Mouse (Mus musculus) right cerebral cortex, adult 18-20 months (tissue): ENCODE data around the gene Cyp4f13.

Experiments
- DNase-seq: peaks from one replicate; pipeline ENCODE4 v3.0.0; 2022; ENCODE audit warnings: mixed read lengths

Gene Cyp4f13

DNA sequence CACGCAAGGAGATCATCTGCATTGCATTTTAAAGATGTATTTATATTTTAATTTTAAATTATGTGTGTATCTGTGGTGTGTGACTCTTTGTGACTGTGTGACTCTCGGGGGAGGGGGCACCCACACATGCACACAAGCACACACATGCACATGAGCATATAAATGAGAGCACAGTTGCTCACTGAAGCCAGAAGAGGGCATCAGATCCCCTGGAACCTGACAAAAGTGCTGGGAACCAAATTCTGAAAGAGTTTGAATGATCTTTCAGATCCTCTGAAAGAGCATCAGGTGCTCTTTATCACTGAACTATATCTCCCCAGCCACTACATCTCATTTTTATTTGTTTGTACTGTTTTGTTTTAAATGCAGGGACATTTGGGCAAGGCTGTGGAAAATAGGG lies 42.8 kb downstream of the Cyp4f13 start:
- no peak for DNase-seq

DNA sequence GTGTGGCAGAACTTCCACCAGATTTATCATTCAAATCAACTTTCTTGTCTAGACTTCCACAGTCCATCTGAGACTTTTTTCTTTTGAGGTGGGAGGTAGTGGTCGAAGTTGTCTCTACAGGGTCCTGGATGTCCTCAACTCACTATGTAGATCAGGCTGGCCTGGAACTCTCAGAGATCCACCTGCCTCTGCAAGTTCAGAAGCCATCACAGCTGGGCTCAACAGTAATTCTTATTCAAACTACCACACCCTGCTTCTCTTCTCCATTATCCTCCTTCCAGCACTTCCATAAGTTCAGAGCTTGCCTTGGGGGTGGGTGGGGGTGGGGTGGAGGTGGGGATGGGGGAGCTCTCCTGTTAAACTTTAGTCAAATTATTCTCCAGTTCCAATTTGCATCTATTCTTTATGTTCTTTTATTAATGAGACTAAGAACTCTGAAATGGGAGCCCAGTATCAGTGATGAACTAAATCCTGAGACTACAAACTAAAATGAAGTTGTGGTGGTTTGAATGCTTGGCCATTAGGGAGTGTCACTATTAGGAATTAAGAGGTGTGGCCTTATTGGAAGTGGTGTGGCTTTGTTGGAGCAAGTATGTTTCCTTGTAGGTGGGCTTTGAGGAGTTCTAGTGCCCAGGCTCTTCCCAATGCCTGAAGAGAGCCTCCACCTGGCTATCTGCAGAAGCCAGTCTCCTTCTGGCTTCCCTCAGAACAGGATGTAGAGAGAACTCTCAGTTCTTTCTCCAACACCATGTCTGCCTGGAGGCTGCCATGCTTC lies 45.3 kb downstream of the Cyp4f13 start:
- DNase-seq, result no peak

DNA sequence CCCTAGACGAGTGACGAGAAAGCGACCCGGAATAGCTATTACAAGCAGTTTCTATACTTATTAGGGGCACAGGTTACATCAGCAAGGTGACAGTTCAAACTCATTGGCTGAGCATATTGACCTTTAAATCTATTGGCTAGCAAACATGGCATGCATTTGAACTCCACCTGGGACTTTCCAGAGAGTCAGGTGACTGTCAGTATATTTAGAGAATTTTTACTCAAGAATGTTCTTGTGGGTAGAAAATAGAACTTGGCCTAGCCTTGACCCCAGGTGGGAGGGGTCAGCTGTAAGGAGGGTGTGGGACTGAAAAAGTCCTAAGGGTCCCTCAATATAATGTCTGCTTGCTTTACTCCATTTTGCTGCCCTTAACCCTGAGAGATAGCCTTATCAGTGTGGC lies 51.8 kb downstream of the Cyp4f13 start:
- no peak for DNase-seq

DNA sequence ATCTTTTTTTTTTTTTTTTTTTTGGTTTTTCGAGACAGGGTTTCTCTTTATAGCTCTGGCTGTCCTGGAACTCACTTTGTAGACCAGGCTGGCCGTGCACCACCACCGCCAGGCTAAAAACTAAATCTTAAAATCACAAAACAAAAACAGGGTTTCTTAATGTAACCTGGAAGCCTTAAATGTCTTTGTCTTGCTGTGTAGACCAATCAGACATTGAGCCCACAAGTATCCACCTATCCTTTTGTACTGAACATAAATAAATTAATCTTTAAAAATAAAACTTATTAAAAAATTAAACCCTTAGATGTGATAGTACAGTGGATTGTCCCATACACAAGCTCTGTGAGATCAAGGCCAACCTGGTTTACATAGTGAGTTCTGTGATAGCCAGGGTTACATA lies 53.3 kb downstream of the Cyp4f13 start:
- no peak for DNase-seq

DNA sequence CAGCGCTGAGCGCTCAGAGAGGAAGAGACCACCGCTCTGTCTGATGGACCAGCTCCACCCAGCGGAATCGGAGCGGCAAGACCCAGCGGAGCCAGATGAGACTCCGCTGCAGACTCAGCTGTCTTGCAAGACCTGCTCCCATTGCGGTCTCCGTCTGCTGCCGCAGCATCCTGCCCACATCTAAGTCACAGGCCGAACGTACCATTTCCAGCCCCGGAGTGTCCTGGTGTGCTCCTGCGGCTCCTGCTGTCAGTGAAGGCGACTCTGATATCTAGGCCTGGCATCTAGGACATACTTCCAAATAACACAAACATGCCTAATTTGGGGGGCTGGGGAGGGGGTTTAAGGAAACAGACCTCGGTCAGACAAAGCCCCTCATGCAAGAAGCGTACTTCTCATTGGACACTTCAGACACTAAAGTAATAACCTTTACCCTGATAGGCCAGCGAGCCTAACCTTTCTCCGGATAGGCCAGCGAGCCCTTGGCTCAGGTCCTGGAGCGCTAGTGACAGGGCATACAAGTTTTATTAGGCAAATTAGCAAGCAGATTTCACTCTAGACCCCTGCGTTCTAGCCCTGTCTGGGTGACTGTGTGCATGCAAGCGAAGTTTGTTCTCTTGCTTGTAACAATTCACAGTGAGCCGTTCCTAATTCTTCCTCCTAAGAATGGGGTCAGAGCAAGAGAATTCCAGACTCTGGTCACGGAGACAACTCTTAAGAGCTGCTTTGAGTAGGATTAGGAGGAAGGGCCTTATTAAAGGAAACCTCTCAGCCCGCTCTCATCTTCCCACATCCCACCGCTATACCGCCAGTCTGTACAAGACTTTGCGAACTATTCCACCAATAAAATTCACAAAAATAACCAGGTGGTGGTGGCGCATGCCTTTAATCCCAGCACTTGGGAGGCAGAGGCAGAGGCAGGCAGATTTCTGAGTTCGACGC lies 55.7 kb downstream of the Cyp4f13 start, which contains the start of gene Zfp870:
Gene Zfp870, minus strand, starts transcription at position 404 of the 942 bp plus-strand sequence.
- peak; percentile 89 for DNase-seq

DNA sequence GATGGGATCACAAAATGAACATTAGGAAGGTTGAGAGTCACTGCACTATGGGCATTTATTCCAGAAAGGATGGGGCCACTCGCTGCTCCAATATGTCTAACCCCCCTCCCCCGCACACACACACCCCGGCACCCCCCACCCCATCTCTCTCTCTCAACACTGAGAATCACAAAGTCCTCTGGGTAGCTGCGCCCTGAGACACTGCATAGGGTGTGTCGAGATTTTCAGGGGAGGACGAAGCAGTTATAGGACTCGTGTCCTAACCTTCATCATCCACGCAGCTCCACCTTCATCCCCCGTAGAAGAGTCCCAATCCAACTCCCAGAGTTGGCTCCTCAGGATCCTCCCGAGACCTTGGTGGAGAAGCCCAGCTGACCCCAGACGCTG lies 56.4 kb downstream of the Cyp4f13 start:
- no peak for DNase-seq

DNA sequence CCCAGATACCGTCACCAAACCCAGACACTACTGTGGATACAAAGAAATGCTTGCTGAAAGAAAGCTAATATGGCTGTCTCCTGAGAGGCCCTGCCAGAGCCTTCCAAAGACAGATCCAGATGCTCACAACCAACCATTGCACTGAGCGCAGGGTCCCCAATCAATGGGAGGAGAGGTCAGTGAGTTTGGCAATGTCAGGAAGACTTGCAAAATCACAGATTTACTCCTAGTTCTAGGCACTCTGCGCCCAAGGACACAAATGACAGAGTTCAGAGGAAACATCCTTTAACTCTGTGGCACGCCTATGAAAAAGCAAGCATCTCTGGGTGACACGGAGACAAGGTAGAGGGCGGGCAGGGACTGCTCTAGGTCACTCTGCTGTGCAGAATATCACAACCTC lies 57.6 kb downstream of the Cyp4f13 start:
- no peak for DNase-seq

DNA sequence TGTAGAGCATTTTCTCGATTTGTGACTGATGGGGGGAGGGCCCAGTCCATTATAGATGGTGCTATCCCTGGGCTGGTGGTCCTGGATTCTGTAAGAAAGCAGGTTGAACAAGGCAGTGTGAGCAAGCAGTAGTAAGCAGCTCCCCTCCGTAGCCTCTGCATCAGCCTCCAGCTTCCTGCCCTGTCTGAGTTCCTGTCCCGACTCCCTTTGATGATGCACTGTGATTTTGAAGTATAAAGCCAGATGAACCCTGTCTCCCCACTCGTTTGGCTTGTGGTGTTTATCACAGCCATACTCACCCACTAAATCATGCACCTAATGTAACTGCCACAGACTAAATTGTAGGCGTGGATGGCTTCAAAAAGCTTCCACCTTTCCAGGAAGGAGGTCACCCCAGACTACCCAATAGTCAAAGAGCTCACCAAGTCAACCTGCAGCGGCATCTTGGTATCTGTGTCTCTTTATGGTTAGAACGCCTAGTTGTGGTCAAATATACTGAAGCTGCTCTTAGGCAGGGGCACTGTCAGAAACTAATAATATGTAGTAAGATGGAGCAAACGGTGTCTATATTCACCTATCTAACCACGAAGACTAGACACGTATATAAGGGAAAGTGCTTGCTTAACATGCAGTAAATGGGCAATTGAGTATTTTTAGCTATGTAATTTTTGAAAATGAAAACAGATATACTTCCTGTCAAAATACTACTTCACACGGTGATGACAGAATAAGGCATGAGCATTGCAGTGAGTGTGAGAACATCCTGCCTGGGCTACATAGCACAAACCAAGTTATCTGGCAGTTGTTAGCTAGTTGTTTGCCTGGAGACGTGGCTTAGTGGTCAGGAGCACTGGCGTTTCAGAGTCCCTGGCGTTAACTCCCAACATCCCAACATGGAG lies 66.6 kb downstream of the Cyp4f13 start:
- no peak for DNase-seq

DNA sequence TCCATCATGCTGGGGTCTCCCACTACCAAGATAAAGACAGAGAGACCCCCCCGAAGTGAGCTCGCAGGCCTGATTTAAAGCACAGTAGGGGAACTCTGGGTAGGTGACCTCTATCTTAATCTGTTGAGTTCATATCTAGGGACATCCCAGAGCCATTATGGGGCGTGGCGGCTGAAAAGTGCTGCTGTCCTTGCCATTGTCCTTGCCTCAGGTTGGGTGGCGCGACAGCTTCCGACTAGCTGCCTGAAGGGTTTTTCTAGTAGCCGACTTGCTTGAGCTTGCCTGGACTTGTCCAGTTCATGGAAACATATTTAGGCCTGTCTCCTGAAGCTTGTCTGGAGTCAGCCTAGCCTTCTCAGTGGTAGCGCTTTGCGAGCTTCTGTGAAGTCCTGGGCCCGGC lies 68.4 kb downstream of the Cyp4f13 start:
- no peak for DNase-seq

DNA sequence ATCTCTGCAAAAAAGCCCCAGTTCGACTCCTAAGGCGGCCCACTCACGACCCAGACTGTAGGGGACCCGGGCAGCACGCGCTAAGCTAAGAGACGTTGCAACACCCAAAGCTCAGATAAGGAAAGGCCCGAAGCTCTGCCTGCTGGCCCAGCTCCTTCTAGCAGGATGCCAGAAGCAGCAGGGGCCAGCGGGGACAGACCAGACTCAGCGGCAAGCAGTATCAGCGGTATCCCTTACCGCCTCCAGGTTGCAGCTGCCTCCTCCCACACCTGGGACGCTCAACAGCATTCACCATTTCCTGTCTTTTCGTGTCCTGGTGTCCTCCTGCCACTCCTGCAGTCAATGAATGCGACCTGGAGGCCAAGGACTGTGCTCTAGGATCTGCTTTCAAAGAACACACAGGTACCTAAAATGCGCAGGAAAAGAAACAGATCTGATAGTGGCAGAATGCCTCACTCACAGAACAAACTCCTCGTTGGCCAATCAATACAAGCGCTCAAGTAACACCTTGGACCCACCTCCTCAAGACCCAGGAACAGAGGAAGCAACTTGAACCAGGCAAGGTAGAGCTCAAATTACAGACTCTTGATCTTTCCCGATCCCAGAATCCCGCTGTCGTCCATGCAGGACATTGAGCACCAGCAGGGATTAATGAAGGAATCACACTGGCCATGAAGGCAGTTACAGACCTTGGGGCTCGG lies 69.6 kb downstream of the Cyp4f13 start:
- no peak for DNase-seq
